Mouse (Mus musculus): ENCODE measurements around the gene Coa6.

The Coa6 gene

DNA sequence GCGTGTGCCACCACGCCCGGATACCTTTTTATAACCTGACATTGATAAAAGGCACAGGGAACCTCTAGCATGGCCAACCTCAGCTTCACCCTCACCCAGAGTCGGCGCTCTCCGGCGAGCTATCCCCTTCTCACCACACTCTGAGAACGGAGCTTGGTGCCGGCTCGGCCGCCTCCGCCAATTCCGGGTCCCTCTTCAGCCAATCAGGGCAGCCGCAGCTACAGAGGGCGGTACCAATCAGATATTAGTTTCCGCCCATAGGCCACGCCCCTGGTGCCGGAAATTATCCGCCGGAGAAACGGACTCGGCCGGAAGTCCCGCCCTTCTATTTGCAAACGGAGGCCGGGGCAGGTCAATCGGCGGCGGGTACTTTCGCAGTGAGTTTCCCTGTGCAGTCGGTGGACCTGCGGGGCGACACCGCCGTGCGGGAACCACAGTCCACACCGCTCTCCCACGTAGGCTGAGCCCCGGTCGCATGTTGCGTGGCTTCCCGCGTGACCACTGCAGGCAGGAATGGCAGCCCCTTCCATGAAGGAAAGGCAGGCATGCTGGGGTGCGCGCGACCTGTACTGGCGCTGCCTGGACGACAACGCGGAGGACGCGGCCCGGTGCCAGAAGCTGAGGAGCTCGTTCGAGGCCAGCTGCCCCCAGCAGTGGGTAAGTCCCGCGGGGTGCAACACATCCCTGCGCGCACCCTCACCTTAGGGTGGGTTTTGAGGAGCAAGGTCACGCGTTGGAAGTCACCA, at the start of gene Coa6:
Coa6 (plus strand) TSS at position 342 of the 746 bp plus-strand sequence.
- DNase-seq: peak; percentile 99

- DNase-seq: no peak
Observed at GRCm38 (mm10) chr8:126379580-126379979, 42.7 kb upstream of the Coa6 start.

DNA sequence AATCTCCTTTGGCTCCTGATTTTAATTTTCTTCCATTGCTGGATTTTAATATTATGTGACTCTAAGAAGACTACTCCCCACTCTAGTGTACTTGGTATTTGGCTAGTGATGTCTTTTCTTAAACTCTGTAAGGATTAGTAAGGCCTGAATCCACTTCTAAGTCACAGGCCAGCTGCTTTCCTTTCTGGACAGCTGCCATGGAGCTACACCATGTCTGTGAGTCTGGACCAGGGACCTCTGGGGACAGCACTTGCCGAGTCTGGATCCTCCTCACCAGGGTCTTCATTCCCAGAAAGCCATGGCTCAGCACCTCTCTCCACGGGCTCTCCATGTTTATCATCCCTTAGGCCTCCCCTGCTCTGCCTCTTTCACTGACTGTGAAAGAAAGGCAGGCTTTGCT, 42.2 kb upstream of the Coa6 start:
- DNase-seq: peak; percentile 47

DNA sequence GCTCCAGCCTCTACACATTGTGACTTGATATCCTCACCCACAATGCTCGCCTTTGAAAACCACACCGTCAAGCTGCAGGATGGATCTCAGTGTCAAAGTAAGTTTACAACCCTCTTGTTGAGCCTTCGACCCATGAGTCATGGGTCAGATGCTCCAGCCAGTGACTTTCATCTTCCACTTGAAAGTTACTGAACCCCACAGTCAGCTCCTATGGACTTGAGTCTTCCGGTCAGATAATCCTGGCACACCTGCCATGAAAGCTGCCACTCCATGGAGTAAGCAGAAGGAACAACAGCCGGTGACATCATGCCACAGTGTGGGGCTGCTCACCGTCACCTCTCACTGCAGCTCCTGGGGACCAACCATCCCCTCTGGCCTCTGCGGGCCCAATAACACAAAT, 41.0 kb upstream of the Coa6 start:
- DNase-seq: no peak

- DNase-seq: peak; percentile 58
Observed at GRCm38 (mm10) chr8:126382216-126382615, 40.1 kb upstream of the Coa6 start.

DNA sequence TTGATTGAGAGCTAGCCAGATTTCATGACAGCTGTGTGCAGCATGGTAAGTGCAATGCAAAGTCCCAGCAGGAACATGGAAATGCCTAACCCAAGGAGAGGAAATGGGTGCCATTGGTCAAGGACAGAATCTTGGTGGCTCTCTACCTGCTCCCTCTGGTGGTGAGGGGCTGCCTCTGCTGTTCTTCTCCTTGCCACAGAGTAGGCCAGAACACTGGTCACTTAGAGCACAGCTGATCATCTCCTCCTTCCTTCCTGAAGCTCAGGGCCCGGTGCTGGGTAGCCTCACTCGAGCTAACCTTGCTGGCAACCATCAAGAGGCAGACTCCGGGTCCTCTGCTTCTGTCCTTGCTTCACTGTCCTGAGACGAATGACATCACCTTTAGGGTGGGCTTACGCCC, 39.6 kb upstream of the Coa6 start:
- DNase-seq: peak; percentile 46

DNA sequence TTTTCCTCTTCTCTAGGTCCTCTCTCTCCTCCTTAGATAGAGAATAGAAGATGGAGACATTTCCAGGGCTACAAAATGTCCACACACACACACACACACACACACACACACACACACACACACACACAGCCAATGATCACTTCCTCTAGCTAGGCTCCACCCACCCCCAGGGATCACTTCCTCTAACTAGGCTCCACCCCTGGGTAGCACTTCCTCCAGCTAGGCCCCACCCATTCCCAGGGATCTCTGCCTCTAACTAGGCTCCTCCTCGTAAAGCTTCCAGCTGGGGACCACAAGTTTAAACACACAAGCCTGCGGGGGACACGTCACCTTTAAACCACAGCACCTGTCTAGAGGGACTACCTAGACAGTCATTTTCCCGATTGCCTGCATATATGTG, 34.7 kb upstream of the Coa6 start:
- no peak for DNase-seq

GRCm38 (mm10) chr8:126391541-126391940, 30.8 kb upstream of the Coa6 start:
- DNase-seq: peak; percentile 73

GRCm38 (mm10) chr8:126395386-126395785, 26.9 kb upstream of the Coa6 start:
- no peak for DNase-seq

- no peak for DNase-seq
Observed at GRCm38 (mm10) chr8:126395917-126396316, 26.4 kb upstream of the Coa6 start.

DNA sequence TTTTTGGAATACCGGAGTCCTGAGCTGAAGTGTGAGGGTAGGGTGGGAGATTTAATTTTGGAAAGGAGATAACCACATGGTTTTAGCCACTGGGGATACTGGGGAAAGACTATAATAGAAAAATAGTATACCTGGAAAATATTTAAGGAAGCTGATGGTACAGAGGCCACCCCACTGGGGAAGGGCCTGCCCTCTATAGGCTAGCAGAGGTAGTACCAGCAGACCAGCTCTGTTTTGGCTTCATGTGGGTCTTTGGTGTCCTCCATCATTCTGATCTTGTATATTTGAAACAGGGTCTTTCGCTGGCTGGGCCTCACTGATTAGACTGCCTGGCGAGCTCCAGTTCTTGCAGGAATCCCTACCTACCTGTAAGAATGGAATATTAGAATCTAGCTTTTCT, 24.0 kb upstream of the Coa6 start:
- no peak for DNase-seq

DNA sequence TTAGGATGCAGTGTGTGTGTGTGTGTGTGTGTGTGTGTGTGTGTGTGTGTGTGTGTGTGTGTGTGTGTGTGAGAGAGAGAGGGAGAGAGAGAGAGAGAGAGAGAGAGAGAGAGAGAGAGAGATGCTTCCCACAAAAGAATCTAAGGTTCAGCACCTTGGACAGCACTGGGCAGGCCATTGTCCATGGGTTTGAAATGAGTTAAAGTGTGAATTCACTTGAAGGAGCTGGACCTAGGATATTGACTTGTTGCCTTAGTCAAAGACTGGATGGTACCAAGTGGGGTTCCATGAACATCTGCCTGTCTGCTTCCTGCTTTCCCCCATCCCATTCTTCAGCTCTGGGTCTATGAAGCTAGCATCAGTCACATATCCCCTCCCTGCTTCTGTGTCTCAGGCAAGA, 17.8 kb upstream of the Coa6 start:
- DNase-seq: peak; percentile 26

- DNase-seq: no peak
Observed at GRCm38 (mm10) chr8:126405030-126405429, 17.3 kb upstream of the Coa6 start.

DNA sequence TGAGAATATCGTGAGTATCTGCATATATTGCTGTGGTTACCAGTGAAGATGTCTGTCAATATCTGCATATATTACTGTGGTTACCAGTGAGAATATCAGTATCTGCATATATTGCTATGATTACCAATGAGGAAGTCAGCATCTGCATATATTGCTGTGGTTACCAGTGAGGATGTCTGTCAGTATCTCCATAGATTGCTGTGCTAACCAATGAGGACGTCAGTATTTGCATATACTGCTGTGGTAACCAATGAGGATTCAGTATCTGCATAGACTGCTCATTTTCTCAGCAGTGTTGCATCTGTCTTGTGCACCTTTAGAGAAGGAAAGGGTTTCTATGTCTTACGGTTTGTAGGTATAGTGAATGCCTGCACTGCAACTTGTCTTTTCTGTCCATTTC, 1.5 kb upstream of the Coa6 start:
- no peak for DNase-seq

DNA sequence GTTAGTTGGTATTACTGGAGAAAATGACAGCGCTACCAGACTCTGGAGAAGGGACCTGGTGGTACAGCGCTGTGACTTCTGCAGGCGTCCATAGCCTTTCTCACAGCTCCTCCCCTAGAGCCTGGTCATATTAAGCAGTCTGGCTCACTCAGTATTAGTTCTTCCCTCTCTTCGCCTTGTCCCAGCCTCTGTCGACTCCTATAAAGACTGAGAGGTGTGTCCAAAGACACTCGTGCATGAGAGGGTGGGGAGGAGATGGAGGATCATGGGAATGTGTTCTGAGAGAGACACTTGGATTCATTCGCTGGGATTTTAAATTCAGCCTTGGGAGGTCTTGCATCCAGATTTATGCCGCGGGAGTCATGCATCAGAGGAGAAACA, 595 bp downstream of the Coa6 start:
- no peak for DNase-seq

- DNase-seq: peak; percentile 18
Observed at GRCm38 (mm10) chr8:126424163-126424562, 1.8 kb downstream of the Coa6 start.

DNA sequence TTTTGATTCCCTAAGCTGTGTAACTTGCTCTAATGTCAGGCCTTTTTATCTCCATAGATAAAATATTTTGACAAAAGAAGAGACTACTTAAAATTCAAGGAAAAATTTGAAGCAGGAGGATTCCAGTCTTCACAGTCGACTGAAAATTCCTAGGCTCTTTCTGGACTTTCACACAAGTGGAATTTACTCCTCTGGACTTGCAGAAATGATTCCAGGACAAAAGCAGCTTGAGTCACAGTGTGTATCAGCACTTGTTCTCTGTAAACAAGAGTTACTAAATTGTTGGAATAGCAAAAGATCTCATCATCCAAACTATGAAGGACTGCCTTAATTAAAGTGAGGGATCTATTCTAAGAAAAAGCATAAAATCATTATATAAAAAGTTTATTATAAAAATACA, 2.6 kb downstream of the Coa6 start:
- no peak for DNase-seq

DNA sequence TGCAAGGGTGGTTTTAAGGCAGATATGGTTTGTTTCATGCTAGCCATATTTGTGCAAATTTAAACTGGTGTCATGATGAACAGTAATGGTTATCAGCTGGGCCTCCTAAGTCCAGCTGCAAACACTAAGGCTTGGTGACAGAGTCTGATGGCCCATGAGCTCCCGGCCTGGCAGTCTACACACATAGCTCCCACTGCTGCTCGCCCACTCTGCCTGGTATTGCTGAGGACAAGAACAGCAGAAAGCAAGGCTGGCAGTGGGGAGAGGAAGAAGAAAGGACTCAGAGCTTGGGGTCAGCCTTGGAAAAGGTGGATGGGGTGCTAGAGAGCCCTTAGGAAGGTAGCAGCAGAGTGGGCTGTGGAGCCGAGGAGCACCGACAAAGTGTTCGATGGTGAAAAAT, 7.3 kb downstream of the Coa6 start:
- no peak for DNase-seq

DNA sequence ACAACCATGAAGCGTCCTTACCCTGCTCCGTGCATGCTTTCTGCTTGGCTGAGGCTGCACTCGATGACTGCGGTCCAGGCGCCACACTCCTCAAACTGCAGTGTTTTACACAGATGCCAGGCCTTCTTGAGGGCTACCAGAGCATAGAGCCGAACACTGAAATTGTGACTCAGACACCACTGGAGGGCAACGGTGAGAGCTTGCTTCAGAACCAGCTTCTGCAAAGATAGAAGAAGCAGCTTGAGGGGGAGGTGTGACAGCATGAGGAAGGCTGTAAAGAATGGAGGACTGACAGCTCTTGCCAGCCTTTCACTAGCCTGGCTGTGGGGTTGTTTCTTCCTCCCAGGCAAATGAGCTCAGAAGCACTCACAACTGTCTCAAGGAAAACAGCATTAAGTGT, 11.5 kb downstream of the Coa6 start:
- no peak for DNase-seq

DNA sequence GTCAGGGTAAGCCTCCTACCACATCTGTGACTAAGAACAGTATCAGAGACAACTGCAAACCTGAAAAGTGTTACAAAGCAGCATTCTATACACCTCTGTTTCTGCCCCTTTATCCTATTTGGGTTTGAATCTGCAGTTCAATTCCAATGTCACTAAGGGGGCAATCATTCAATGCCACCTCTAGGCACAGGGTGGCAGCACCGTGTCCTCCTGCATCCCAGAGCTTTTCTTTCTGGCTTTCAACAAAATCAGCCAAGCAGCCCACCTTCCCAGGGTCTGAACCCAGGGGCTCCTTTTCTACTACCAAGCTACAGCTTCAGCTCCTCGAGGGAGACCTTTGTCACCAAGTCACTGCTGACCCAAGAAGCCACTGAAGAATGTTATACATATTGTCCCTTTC, 16.6 kb downstream of the Coa6 start:
- no peak for DNase-seq

DNA sequence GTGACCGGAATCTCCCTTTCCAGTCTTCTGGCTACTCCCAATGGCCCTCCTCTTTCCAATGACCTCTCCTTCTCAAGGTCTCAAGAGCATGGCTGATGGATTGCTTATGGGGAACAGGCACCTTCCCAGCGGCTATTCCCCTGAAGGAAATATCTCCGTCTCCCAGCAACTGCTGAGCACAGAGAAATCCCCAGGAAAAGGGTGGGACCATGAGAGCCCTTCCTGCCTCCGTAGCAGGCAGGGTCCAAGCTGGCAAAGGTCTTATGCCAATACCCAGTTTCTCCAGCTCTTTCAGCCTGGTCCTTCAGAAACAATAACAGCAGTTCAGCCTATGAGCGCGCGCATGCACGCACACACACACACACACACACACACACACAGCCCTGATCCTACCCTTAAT, 28.8 kb downstream of the Coa6 start:
- no peak for DNase-seq

- no peak for DNase-seq
Observed at GRCm38 (mm10) chr8:126455383-126455782, 33.1 kb downstream of the Coa6 start.

- DNase-seq: peak; percentile 81
Observed at GRCm38 (mm10) chr8:126460274-126460673, 38.0 kb downstream of the Coa6 start.

DNA sequence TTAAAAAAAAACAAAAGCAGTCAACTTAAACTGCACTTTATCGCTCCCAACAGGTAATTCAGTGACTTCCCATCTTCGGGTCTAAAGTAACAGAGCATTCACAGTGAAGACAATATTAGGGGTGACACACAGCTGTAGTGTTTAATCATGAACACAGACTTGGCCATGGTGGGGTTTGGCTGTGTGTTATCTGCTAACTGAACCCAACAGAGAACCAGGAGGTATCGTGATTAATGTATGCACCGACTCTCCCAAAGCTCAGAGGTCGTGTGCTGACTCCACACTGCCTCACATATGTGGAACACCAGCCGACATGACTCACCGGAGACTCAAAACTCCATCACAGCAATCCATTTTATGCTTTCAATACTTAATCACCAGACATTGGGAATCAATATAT, 39.4 kb downstream of the Coa6 start:
- DNase-seq: no peak

DNA sequence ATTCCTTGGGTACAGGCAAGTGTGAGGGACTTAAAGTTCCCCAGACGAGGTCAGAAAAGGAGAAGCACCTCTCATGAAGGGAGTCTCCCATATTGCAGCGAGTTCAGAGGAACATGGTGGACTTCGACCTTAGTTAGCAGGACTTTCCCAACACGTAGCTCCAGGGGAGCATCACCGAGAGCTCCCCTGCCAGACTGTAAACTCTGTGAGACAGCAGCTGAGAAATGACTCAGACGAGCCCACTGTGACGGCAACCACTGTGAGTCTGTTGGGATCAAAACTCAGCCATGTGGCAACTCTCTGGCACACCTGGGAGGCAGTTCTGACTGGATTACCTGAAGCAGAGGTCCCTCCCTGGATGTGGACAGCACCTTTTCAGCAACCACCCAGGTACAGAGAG, 41.8 kb downstream of the Coa6 start:
- DNase-seq: no peak

All from kidney, postnatal 10 days (tissue).